Mouse (Mus musculus): Measurements from ENCODE around the gene Rpl10. TPM values are rescaled to one million over a fixed set of nuclear protein-coding genes. Genes with fewer than 3 reads are reported as not detected.
A peak's percentile ranks its signal among the peaks of the same experiment; 100 is the strongest.

The Rpl10 gene
- total RNA-seq, 2 experiments from 2014 or later, result 409 to 419 TPM

DNA sequence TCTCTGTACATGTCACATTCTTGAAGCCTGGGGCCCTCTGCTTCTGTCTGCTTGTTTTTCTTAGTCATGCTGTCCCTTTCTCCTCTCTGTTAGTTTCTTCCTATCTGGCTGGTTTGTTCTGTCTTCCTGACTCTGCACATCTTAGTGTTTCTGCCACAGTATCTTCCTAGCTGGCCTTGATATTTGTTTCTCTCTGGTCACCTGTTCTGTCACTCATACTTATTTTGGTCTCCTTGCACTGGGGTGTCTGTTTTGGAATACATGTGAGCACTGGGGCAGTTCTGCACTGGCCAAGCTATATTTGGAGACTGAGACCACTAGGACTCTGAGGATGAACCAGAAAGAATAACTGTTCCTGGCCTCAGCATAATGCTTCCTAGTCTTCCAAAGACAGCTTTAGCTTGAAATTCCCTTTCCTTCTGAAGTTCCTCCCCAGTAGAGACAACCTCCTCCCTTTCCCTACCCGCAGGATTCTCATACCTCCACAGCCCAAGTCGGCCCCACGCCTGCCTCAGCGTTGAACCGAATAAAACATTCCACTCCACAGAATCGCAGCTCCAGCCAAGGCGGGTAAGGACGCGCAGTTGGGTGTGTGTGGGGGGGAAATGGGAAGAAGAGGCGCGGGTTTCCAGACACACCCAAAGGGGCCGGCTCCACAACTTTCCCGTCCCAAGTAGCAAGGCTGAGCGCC, 10.6 kb downstream of the Rpl10 start:
- no peak for DNase-seq

DNA sequence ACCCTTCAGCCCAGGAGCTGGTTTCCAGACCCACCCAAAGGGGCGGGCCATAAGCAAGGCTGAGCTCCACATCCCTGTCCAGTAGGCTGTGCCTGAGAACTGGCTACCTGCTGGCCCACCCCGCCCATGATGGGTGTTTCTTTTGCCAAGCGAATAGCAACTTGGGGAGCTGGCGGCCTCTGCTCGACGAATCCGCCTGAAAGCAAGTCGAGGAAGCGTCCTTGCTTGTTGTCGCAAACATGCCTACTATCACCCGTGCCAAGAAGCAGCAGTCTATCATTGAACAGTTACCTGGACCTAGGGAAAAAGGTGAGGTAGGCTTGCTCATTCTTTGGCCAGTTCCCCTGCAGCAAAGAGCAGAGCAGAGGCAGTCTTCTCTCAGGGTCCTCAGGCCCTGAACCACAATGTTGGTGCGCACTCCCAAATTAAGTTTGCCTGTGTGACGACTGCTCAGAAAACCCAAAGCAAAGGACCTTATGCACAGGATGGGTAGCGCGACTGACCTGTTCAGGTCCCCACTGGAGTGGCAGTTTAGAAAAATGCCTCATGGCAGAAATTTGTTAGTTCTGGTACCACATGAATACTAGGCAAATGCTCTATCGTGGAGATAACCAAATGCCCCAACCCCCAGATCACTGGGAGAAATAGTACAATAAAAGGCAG, 11.3 kb downstream of the Rpl10 start, which contains the start of the genes Taz and Dnase1l1:
Taz (plus strand) TSS at position 181 of the 663 bp plus-strand sequence.
Dnase1l1 (minus strand) TSS at position 606 of the 663 bp plus-strand sequence.
- DNase-seq, result peak; percentile 86 to 87

DNA sequence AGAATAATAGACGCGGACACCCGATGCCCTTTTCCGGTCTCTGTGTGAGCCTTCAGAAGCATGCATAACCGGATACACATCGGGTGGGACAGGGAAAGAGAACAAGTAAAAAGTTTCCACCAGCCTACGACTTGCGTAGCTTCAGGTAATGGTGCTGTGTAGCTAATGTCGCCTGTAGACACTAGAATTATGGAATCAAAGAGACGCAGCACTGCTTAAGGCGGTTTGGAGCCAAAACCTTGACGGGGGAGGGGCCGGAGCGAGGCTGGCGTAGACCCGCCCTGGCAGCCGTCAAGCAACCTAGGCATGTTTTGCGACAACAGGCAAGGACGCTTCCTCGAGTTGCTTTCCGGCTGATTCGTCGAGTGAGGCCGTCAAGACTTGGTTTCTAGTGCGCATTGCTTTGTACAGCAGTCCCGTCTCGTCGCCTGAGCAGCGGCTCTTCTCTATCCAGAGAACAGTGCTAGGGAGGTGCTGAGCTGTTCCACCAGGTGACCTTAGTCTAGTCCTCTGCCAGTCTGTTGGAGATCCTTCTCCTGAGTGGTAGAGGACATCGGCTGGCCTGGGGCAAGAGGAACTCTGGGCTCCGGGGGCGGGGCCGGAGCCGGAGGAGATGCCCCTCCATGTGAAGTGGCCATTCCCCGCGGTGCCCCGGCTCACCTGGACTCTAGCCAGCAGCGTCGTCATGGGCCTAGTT, 11.9 kb downstream of the Rpl10 start:
- DNase-seq, result peak; percentile 85 to 90

DNA sequence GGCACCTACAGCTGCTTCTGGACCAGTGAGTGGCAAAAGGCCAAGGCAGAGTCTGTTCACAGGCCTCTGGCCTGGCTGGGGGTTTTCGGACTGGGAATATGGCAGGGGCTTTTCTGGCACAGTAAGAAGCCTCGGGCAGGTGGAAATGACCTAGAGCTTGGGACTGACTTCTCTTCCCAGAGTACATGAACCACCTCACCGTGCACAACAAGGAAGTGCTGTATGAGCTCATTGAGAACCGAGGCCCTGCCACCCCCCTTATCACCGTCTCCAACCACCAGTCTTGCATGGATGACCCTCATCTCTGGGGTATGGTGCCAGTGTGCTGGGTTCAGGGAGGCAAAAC, 12.5 kb downstream of the Rpl10 start:
- DNase-seq, result no peak

DNA sequence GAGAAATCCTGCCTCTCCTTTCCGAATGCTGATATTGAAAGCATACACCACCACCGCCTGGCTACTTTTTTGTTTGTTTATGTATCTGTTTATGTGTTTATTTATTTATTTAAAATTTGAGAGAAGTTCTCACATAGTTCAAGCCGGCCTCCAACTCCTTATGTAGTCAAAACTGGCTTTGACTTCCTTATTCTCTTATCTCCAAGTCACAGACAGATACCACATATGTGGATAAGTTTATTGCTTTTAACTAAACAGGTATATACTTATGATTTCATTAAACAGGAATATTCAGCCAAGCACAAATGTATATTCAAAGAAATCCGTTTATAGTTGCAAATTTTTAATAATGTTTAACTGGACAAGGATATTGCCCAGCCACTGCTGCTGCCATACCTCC, 22.8 kb downstream of the Rpl10 start:
- DNase-seq, result no peak

DNA sequence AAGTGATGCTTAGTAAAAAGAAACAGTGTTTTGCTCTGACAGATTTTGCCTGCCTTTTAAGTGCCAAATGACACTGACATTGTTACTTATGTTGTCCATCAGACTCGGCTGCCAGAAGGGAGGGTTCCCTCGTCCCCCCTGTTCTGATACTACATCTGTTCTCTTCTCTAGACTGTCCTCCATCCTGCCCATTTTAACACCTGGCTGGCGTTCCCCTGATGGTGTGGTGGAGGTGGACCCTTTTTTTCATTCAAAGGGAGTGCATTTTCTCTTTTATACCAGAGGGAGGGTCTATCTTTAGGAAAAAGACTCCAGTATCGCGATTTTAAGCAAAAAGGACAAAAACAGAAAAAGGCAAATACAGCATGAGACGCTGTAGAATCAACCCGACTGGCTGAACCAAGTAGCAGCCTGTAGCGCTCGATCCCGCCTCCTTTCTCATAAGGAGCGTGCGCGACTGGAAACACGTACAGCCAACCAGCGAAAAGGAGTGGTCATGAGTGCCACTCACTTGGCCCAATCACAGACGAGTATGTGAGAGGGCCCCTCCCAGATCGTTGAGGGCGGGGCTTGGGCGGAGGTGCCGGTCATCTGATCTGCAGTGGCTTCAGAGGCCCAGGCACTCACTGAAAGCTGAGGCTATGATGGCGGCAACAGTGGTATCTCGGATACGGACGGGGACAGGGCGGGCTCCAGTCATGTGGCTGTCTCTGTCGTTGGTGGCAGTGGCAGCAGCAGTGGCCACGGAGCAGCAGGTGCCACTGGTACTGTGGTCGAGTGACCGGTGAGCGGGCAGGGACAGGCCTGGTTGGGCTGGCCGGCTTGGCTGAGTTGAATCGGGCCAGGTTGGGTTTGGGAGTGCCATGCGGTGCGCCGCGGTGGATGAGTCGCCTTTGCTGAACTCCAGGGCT, 26.2 kb downstream of the Rpl10 start, which contains the start of gene Atp6ap1:
Atp6ap1 (plus strand) TSS at position 560 of the 911 bp plus-strand sequence.
- DNase-seq, result peak; percentile 92 to 93

DNA sequence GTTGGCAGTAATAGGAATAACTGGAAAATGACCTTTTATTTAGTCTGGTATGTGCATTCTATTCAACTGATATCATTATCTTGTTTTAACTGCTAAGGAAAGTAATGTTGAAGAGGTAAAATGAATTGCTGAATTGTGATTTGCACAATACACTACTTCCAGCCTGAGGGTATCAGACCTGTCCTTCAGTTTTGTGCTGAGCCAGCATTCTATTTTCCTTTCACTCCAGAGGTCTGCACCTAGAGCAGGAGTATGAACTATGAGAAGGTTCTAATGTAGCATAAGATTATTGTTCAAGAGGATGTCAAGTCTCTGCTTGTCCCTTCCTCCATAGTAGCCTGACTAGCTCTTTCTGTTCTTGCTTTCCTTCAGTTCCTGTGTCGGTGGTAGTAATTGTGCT, 27.7 kb downstream of the Rpl10 start:
- DNase-seq, result no peak

DNA sequence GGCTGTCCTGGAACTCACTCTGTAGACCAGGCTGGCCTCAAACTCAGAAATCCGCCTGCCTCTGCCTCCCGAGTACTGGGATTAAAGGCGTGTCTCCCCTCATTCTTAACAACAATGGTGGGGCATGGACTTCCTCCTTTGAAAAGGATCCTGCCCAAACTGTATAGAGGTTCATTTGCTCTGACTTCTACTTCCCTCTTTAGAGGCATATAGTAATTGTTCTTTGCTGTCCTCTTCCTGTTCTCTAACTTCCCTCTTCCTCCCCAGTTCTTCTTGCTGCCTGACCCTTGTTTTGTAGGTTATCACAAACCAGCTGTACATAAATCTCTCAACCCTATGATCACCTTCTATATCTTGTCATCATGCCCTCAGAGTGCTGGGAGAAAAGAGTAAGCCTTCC, 29.1 kb downstream of the Rpl10 start:
- no peak for DNase-seq

DNA sequence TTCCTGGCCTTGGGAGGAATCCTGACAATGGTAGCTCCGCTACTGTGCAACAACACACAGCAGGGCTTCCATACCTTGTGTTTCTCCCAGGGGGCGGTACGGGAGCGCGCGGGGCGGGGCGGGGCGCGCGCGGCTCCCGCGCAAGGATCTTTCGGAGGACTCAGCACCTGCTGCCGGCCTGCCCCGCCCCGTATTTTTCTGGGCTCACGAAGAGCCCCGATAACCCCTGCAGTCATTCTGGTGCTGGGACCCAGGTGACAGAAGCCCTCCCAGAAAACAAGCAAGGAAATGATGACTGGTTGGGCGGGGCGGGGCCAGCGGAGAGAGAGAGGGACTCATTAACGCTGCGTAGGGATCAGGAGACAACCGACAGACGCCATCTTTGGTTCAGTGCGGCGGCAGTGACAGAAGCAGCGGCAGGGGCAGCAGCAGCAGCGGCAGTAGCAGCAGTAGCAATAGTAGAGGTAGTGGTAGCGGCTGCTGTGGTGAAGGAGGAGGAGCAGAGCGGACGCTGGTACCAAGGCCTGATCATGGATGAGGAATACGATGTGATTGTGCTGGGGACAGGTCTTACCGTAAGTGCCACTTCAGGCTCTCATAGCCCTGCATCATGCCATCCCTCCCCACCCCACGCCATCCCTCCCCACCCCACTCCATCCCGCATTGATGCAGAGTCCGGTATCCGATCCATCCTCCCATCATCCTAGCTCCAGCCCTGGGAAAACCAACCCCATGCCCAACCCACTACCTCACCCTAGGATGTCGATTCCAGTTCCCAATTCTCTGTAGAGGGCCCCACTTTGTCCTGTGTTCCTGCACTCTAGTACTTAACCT, 34.5 kb downstream of the Rpl10 start, which contains the start of gene Gdi1:
Gdi1 (plus strand) TSS at position 132 of the 834 bp plus-strand sequence.
- peak; percentile 64 to 79 for DNase-seq

DNA sequence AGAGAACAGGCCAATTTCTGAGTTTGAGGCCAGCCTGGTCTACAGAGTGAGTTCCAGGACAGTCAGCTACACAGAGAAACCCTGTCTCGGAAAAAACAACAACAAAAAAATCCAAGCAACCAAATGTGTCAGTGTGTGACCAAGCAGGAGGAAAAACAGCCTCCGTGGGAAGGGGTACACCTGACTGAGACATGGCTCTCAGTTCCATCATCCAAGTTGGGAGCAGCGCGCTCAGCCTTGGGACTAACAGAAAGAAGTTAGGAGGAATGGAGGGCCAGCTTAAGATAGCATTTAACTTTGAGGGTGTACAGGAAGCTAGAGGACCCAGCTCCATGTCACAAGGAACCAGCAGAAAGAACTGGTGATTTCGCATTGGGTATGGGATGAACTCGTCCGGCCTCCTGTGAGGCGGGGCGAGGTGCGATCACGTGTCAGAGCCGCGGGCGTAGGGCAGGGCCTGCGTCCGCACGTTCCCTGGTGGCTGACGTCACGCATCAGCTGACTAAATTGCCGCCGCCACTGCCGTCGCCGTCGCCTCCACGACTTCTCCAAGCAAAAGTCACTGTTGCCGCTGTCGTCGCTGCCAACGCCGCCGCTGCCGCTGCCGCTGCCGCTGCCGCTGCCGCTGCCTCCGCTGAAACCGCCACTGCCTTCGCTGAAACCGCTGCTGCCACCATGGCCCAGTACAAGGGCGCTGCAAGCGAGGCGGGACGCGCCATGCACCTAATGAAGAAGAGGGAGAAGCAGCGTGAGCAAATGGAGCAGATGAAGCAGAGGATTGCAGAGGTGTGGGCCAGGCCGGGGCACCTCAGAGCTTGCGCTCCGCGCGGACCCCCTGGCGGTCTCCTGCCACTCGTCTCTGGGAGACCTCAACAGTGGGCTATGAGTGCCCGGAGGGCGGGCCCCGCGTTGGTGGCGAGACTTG, 42.2 kb downstream of the Rpl10 start, which contains the start of gene Fam50a:
Fam50a (plus strand) TSS at position 494 of the 925 bp plus-strand sequence.
- peak; percentile 92 to 93 for DNase-seq

Small RNA genes lying within 50 kb of the gene (microRNA-seq; reads per million reads assigned to microRNA genes)
- gene Mir7091 (not detected), gene Mir7092 (not detected)

Other genes starting within 250 kb of the Rpl10 start
- gene Irak1, start 246.9 kb upstream of the Rpl10 start, total RNA-seq (2021), result 100 to 1,000 TPM; 112 to 117 TPM
- gene Opn1mw, start 143.3 kb upstream of the Rpl10 start, total RNA-seq (2021), result not detected
- gene Mecp2, start 135.4 kb upstream of the Rpl10 start, total RNA-seq (2021), result 10 to 100 TPM; 35.1 to 38.4 TPM
- gene Tex28, start 103.0 kb upstream of the Rpl10 start, total RNA-seq (2021), result not detected
- not detected for gene Tktl1, start 93.6 kb upstream of the Rpl10 start, total RNA-seq (2021)
- gene Flna, start 21.0 kb upstream of the Rpl10 start, total RNA-seq (2021), result 100 to 1,000 TPM; 129 to 211 TPM
- gene Emd, start 16.1 kb upstream of the Rpl10 start, total RNA-seq (2021), result 100 to 1,000 TPM in 1 of 2 experiments, 10 to 100 TPM in 1; 53.0 to 121 TPM
- gene Taz, start 11.1 kb downstream of the Rpl10 start, total RNA-seq (2021), result 10 to 100 TPM; 64.7 to 87.2 TPM
- gene Dnase1l1, start 11.5 kb downstream of the Rpl10 start, total RNA-seq (2021), result 10 to 100 TPM in 1 of 2 experiments, 1 to 10 TPM in 1; 9.4 to 16.3 TPM
- 100 to 1,000 TPM; 235 to 239 TPM for gene Atp6ap1, start 26.3 kb downstream of the Rpl10 start, total RNA-seq (2021)
- gene Gdi1, start 34.2 kb downstream of the Rpl10 start, total RNA-seq (2021), result 100 to 1,000 TPM; 180 to 272 TPM
- gene Fam50a, start 42.2 kb downstream of the Rpl10 start, total RNA-seq (2021), result 10 to 100 TPM; 63.3 to 78.7 TPM
- 10 to 100 TPM in 1 of 2 experiments, 1 to 10 TPM in 1; 6.0 to 13.1 TPM for gene Plxna3, start 58.3 kb downstream of the Rpl10 start, total RNA-seq (2021)
- 10 to 100 TPM; 42.8 to 58.2 TPM for gene Lage3, start 82.8 kb downstream of the Rpl10 start, total RNA-seq (2021)
- gene Ubl4a, start 102.4 kb downstream of the Rpl10 start, total RNA-seq (2021), result 10 to 100 TPM; 59.6 to 72.6 TPM
- gene Slc10a3, start 102.5 kb downstream of the Rpl10 start, total RNA-seq (2021), result 10 to 100 TPM; 22.8 to 26.8 TPM
- gene Fam3a, start 122.5 kb downstream of the Rpl10 start, total RNA-seq (2021), result 10 to 100 TPM; 28.6 TPM
- 100 to 1,000 TPM in 1 of 2 experiments, 10 to 100 TPM in 1; 71.2 to 110 TPM for gene Ikbkg, start 122.5 kb downstream of the Rpl10 start, total RNA-seq (2021)
- gene G6pdx, start 158.4 kb downstream of the Rpl10 start, total RNA-seq (2021), result 100 to 1,000 TPM; 172 to 176 TPM
- not detected for gene Gm6880, start 210.6 kb downstream of the Rpl10 start, total RNA-seq (2021)